Mouse (Mus musculus): ENCODE results near the gene Chrne.
"Not testable (repeated sequence)": the region's sequence is repeated elsewhere in the genome, so short reads cannot be mapped to it uniquely, and the experiment has no call there.

Gene Chrne

GRCm38 (mm10) chr11:70580921-70581320 is 38.1 kb downstream of the Chrne start:
- no peak for DNase-seq

GRCm38 (mm10) chr11:70580358-70580720 is 38.7 kb downstream of the Chrne start:
- no peak for DNase-seq

- DNase-seq: no peak
Observed at GRCm38 (mm10) chr11:70579710-70580357, 39.2 kb downstream of the Chrne start.

- DNase-seq: no peak
Observed at GRCm38 (mm10) chr11:70578962-70579361, 40.1 kb downstream of the Chrne start.

GRCm38 (mm10) chr11:70577201-70577600 is 41.8 kb downstream of the Chrne start:
- DNase-seq: no peak

GRCm38 (mm10) chr11:70573872-70574271 is 45.1 kb downstream of the Chrne start:
- no peak for DNase-seq

- DNase-seq: no peak
Observed at GRCm38 (mm10) chr11:70572348-70572902, 46.6 kb downstream of the Chrne start.

- DNase-seq: no peak
Observed at GRCm38 (mm10) chr11:70571641-70572040, 47.4 kb downstream of the Chrne start.

GRCm38 (mm10) chr11:70570614-70571013 is 48.4 kb downstream of the Chrne start:
- not testable (repeated sequence) for DNase-seq

GRCm38 (mm10) chr11:70566586-70566985 is 52.4 kb downstream of the Chrne start:
- no peak for DNase-seq
